Mouse (Mus musculus) c-Kit-positive CD71-positive TER-119-positive erythroid progenitor cells, embryonic 14.5 days (primary cell): ENCODE measurements around the gene Cwc25.

Experiments
- DNase-seq: peaks from one replicate; pipeline ENCODE4 v3.0.0-alpha.2; 2013; ENCODE audit warnings: low spot score

Gene Cwc25

DNA sequence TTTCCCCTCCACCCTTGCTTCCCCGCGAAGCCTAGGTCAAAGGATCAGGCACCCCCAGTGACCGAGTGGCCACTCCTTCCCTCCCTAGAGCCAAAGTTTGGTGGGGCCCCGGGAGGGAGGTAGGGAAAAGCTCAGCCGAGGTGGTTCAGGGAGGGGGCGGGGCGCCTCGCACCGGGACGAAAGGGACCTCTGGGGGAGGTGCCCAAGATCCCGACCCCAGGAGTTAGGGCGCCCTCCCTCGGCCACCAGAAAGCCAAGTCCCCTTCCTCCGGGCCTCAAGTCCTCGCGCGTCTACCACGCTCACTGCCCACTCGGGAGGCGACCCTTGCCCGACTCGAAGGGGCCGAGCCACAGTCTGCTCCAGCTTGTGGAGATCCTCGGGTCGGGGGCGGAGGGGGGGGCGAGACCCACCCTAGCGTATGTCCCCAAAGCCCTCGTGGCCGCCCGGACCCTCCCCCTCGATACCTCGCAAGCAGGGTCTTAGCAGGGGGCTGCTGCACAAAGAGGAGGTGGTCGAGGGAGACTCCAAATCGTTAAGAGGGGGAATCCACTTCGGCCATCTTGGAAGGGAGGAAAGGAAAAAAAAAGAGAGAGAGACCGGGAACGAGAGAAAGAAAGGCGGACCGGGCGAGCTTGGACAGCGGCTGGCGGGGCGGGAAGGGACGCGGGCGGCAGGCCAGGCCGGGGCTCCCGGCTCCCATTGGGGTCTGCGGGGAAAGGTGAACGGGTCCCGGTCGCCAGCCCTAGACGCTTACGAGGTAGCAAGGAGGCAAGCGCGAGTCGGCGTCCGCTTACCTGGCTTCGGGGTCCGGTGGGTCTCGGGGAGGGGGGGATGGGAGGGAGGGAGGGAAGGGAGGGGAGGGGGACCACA is 67.4 kb downstream of the Cwc25 start:
- no peak for DNase-seq

GRCm38 (mm10) chr11:97697891-97698529 is 68.3 kb downstream of the Cwc25 start:
- no peak for DNase-seq

GRCm38 (mm10) chr11:97697199-97697890 is 69.0 kb downstream of the Cwc25 start:
- no peak for DNase-seq

GRCm38 (mm10) chr11:97696669-97697068 is 69.7 kb downstream of the Cwc25 start:
- no peak for DNase-seq

- DNase-seq: no peak
Measured at GRCm38 (mm10) chr11:97695712-97696401, 70.5 kb downstream of the Cwc25 start.
